Comparison of ENCODE assay signal across 19 mouse cellular contexts in genomic region chr15:26430565-26430964, GRCm38 (mm10).
"Had no signal": no experiment of that assay in that cellular context is flagged by ENCODE, and none has a peak within 500 bp of the region (broad histone marks: within the 10 kb centered on the region; RNA-seq: fewer than 3 reads in every experiment).

No protein-coding gene starts in this region.

- ATAC-seq: midbrain, embryonic 16.5 days had no signal

- H3K27me3 ChIP-seq: midbrain, embryonic 12.5 days; neural tube, embryonic 13.5 days; neural tube, embryonic 15.5 days had no signal

- H3K27ac ChIP-seq: midbrain, embryonic 10.5 days; midbrain, embryonic 12.5 days; neural tube, embryonic 13.5 days; neural tube, embryonic 15.5 days had no signal

- H3K9me3 ChIP-seq: midbrain, embryonic 10.5 days; midbrain, embryonic 12.5 days; neural tube, embryonic 13.5 days; neural tube, embryonic 15.5 days had no signal

- H3K4me2 ChIP-seq: lung, embryonic 14.5 days; midbrain, embryonic 12.5 days; neural tube, embryonic 13.5 days; neural tube, embryonic 15.5 days had no signal

- H3K36me3 ChIP-seq: midbrain, embryonic 10.5 days; midbrain, embryonic 12.5 days; neural tube, embryonic 13.5 days; neural tube, embryonic 15.5 days had no signal

- H3K4me3 ChIP-seq: midbrain, embryonic 10.5 days; midbrain, embryonic 12.5 days; myocyte; neural tube, embryonic 13.5 days; neural tube, embryonic 15.5 days had no signal

- DNase-seq: lung, adult 18-20 months; lung, embryonic 14.5 days; lung, postnatal 10 days; lung, postnatal 4 days; midbrain, embryonic 14.5 days; retina, postnatal 1 day; right cerebral cortex, adult 18-20 months; right cerebral cortex, postnatal 25 days; right cerebral cortex, postnatal 4 days; spleen, adult 18-20 months; thymus, adult 2 months; thymus, postnatal 25 days; thymus, postnatal 4 days had no signal

- H3K4me1 ChIP-seq: midbrain, embryonic 10.5 days; midbrain, embryonic 12.5 days; neural tube, embryonic 13.5 days; neural tube, embryonic 15.5 days had no signal

- H3K9ac ChIP-seq: lung, embryonic 14.5 days; midbrain, embryonic 12.5 days; neural tube, embryonic 13.5 days; neural tube, embryonic 15.5 days had no signal
